Mouse (Mus musculus): ENCODE results near the gene Scml4. TPM values are rescaled to one million over a fixed set of nuclear protein-coding genes. Genes with fewer than 3 reads are reported as not detected.
A peak's percentile ranks its signal among the peaks of the same experiment; 100 is the strongest.

Gene Scml4
- polyA plus RNA-seq, 1 experiment from 2014 or later, result 1.4 TPM

DNA sequence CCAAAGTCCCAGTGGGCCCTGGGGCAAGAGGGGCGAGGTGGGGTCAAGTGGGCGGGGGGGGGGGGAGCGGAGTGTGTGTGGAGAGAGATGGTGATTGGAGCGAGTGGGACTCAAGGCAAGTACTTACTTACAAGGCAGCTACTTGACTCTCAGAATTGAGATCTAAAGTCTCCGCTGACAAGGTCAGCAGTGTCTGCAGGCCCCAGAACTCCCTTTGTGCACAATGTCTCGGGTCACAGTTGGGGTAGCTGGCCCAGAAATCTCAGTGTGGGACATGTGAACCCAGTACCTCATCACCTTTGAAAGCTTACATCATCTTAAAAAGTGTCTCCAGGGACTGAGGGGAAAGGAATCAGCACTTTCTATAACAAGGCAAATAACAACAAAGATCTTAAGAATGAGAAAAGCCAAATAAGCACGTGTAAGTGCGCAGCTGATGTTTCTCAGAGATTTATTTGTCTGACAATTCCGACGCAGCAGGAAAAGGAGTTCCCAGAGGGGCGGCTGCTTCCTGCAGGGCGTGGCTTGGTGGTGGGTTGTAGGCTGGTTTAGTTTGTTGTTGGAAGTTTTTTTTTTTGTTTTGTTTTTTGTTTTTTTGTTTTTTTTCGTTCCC lies 142.0 kb downstream of the Scml4 start:
- no peaks in the 10 kb centered on the region for H3K36me3 ChIP-seq
- peak overlapping the region; percentile 69 for H3K9ac ChIP-seq
- peak overlapping the region; percentile 77 for H3K4me2 ChIP-seq
- no peaks in the 10 kb centered on the region for H3K27me3 ChIP-seq
- H3K9me3 ChIP-seq, result no peaks in the 10 kb centered on the region
- peaks cover 32% of the 10 kb centered on the region for H3K4me1 ChIP-seq
- WGBS, result 6% methylated on average over 13 of the region's 13 CpGs
- ATAC-seq (ENCODE audit: insufficient number of reproducible peaks, insufficient read depth, low FRiP score, low TSS enrichment, low read depth), result no peak
- peak overlapping the region; percentile 42 for H3K4me3 ChIP-seq
- H3K27ac ChIP-seq, result peak overlapping the region; percentile 83

DNA sequence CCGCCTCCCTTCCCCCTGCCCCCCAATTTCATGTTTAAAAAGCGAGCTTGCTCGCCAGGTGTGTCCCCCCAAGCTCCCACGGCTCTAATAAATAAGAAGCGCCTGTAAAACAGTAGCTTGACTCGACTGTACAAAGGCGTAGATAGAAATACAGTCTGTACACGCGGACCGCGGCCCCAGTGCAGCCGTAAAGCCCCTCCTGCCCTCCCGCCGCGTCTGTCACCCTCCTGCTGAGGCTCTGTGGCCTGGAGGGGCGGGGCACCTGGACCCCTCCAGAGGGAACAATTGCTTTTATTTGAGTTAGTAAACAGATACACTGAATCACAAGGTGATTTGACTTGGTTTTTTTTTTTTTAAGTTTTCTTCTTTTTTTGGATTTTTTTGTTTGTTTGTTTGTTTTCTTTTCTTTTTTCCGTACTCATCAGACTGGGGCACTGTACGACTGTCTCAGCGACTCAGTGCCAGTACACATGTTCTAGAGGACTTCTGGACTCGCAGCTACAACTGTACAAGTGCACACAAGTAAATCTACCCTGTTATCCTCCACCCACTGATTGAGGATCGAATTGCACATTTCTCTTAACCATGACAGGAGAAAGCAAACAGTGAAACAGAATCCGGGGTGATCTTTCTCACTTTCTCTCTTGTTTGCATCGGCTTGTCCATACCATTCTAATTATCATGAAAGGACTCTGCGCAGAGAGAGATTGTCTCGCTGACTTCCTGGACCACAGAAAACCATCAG lies 142.7 kb downstream of the Scml4 start:
- Histone ChIP-seq H3K9me3 (no peaks in the 10 kb centered on the region), H3K27ac (peak overlapping the region; percentile 83), H3K9ac (peak overlapping the region; percentile 69), H3K4me1 (peaks cover 32% of the 10 kb centered on the region), H3K4me3 (peak overlapping the region; percentile 42), H3K36me3 (no peaks in the 10 kb centered on the region), H3K27me3 (no peaks in the 10 kb centered on the region), H3K4me2 (peak overlapping the region; percentile 77)
- ATAC-seq (ENCODE audit: insufficient number of reproducible peaks, insufficient read depth, low FRiP score, low TSS enrichment, low read depth), result peak; percentile 11; the same call in 1 of the 2 replicates
- 1% methylated on average over 25 of the region's 25 CpGs for WGBS

DNA sequence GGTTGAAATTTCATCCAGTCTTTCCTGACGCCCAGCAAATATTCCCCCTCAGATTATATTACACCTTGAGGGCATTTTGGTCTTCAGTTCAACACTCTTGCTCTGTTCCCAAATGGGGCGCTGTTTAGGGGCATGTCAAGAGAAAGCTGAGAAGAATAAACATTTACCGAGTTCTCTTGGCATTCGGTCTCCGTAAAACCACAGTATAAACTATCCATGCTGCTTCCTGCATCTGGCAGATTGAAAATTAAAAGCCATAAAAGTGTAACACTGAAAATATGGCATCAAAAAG lies 143.2 kb downstream of the Scml4 start:
- peak; percentile 26; the same call in 1 of the 2 replicates for ATAC-seq (ENCODE audit: insufficient number of reproducible peaks, insufficient read depth, low FRiP score, low TSS enrichment, low read depth)
- WGBS, result 3% methylated on average over 5 of the region's 5 CpGs
- no peaks in the 10 kb centered on the region for H3K27me3 ChIP-seq
- H3K27ac ChIP-seq, result peak overlapping the region; percentile 83; the same call in 1 of the 2 replicates
- peak overlapping the region; percentile 42; the same call in 1 of the 2 replicates for H3K4me3 ChIP-seq
- H3K36me3 ChIP-seq, result no peaks in the 10 kb centered on the region
- H3K9me3 ChIP-seq, result no peaks in the 10 kb centered on the region
- H3K9ac ChIP-seq, result no peak overlapping the region
- peaks cover 32% of the 10 kb centered on the region for H3K4me1 ChIP-seq
- H3K4me2 ChIP-seq, result peak overlapping the region; percentile 77

DNA sequence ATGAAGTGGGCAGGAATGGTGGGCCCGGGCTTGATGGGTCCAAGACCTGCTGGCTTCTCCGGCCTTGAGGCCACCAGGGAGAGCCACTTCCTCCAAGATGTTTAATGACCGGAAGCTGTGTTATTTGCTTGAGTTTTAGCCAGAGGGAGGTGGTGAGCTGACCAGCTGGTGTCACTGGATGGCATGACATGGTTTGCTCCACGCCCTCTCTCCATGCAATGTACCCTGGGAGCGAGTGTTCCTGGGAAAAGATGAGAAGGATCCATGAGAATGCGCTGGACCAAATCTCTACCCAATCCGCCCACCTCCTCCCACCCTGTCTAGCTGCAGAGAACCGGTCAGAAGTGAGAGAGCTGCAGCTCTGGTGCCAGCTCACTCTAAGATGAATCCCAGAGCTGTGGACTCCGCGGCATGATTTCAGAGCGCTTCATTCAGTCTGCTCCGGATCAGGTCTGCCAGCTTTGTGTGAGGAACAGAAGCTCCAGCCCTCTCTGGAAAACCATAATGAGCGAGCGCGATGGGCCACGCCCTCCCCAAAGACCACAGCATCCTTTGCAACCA lies 144.1 kb downstream of the Scml4 start:
- Histone ChIP-seq H3K36me3 (no peaks in the 10 kb centered on the region), H3K4me1 (peaks cover 32% of the 10 kb centered on the region), H3K27ac (peak overlapping the region; percentile 83), H3K4me3 (no peak overlapping the region), H3K4me2 (no peak overlapping the region; the same call in 1 of the 2 replicates), H3K27me3 (no peaks in the 10 kb centered on the region), H3K9me3 (no peaks in the 10 kb centered on the region), H3K9ac (no peak overlapping the region)
- ATAC-seq (ENCODE audit: insufficient number of reproducible peaks, insufficient read depth, low FRiP score, low TSS enrichment, low read depth), result no peak
- 78% methylated on average over 16 of the region's 16 CpGs for WGBS

DNA sequence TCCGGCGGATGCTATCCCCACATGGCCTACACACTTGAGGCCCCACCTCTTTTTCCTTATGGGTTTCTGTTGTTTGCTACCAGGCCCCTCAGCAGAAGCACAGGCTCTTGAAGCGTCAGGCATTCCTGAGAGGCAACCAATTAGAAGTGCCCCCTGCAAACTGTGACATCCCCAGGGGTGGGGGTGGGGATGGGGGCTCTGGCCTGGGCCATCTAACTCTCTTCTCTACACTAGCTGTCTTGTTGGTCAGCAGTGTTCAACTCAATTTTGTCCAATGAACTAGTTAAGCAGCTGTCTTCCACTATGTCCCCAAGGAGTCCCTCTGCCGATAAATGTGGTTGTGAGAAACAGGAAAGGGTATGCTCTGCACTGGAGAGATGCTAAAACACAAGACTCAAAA lies 144.9 kb downstream of the Scml4 start:
- no peak for ATAC-seq (ENCODE audit: insufficient number of reproducible peaks, insufficient read depth, low FRiP score, low TSS enrichment, low read depth)
- H3K9ac ChIP-seq, result no peak overlapping the region
- H3K27ac ChIP-seq, result peak overlapping the region; percentile 83; the same call in 1 of the 2 replicates
- whole genome bisulfite sequencing, result 79% methylated on average over 4 of the region's 4 CpGs
- no peak overlapping the region for H3K4me3 ChIP-seq
- no peaks in the 10 kb centered on the region for H3K9me3 ChIP-seq
- no peaks in the 10 kb centered on the region for H3K27me3 ChIP-seq
- no peaks in the 10 kb centered on the region for H3K36me3 ChIP-seq
- H3K4me2 ChIP-seq, result no peak overlapping the region
- H3K4me1 ChIP-seq, result peaks cover 32% of the 10 kb centered on the region

DNA sequence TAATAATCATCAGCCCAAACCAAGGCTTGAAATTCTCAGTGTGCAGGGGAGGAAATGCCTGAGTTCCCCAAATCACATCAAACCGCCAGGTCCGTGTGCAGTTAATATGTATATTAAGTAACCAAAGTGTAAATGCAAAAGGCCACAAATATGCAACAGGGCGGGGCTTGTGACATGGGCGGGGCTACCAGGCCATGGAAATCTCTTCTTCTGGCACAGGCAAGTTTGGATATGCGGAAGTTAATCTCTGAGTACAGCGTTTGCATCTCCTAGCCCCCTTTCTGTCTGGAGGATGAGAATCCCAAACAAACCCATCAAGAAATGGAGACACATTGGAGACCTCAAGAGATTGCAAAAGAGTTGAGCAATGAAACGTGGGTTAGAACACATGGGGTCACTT lies 145.5 kb downstream of the Scml4 start:
- Histone ChIP-seq H3K27ac (no peak overlapping the region), H3K36me3 (no peaks in the 10 kb centered on the region), H3K9me3 (no peaks in the 10 kb centered on the region), H3K9ac (no peak overlapping the region), H3K4me3 (no peak overlapping the region), H3K27me3 (no peaks in the 10 kb centered on the region), H3K4me1 (peaks cover 32% of the 10 kb centered on the region), H3K4me2 (no peak overlapping the region)
- WGBS, result 73% methylated on average over 7 of the region's 7 CpGs
- no peak for ATAC-seq (ENCODE audit: insufficient number of reproducible peaks, insufficient read depth, low FRiP score, low TSS enrichment, low read depth)

DNA sequence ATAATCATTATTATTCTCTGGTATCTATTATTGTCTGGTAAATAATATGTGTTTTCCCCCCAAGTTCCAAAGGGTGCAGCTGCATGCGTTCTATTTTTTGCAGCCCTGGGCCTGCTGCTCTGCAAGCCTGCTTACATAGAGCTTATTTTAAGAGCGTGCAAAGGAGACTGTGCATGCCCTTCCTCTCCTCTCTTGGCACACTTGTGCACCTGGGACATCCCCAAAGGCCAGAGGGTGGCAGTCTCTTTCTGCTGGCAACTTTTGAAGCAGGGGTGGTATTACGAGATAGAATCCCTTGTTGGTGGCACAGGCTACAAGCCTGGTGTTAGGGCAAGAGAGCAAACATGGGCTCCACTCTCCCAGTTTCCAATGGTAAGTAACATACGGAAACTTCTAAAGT lies 146.4 kb downstream of the Scml4 start:
- H3K27me3 ChIP-seq, result no peaks in the 10 kb centered on the region
- 81% methylated on average over 4 of the region's 4 CpGs for WGBS
- no peak overlapping the region for H3K27ac ChIP-seq
- H3K4me3 ChIP-seq, result no peak overlapping the region
- H3K4me1 ChIP-seq, result peaks cover 32% of the 10 kb centered on the region
- ATAC-seq (ENCODE audit: insufficient number of reproducible peaks, insufficient read depth, low FRiP score, low TSS enrichment, low read depth), result no peak
- H3K9me3 ChIP-seq, result no peaks in the 10 kb centered on the region
- H3K36me3 ChIP-seq, result no peaks in the 10 kb centered on the region
- H3K4me2 ChIP-seq, result no peak overlapping the region
- H3K9ac ChIP-seq, result no peak overlapping the region

DNA sequence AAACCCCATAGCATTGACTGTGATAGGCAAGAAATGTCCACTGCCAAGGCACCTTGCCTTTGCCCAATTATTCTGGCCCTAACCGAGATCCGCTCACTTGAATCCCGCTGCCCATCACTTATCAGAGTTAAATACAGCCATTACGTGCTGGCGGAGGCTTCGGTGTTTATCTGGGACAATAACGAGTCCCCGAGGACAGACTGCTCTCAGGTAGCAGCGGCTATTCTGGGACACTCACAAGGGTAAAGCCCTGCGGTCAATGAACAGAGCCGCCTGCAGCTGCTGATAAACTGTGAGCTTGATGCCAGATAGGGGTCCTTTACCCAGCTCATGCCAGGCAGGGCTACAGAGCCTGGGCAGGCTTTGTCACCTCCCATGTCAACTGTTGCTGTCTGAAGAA lies 147.9 kb downstream of the Scml4 start:
- no peak for ATAC-seq (ENCODE audit: insufficient number of reproducible peaks, insufficient read depth, low FRiP score, low TSS enrichment, low read depth)

More for the DNA sequence above, 147.9 kb downstream of the Scml4 start:
- 69% methylated on average over 11 of the region's 11 CpGs for WGBS
- no peaks in the 10 kb centered on the region for H3K36me3 ChIP-seq
- no peak overlapping the region for H3K4me2 ChIP-seq
- H3K27ac ChIP-seq, result no peak overlapping the region
- no peak overlapping the region for H3K9ac ChIP-seq
- H3K4me3 ChIP-seq, result no peak overlapping the region
- H3K4me1 ChIP-seq, result peaks cover 20% of the 10 kb centered on the region
- H3K27me3 ChIP-seq, result no peaks in the 10 kb centered on the region
- no peaks in the 10 kb centered on the region for H3K9me3 ChIP-seq

Other genes with a start within 250 kb of the Scml4 start
- 25.1 and 26.5 TPM in 2 replicates for gene Sec63, start 98.9 kb upstream of the Scml4 start, polyA plus RNA-seq (2015; fragmentation: Nextera tagmentation; extraction: Ambion mirVana)